Mouse (Mus musculus) limb, embryonic 11.5 days (tissue): ENCODE data around the gene Birc3. TPM values are rescaled to one million over a fixed set of nuclear protein-coding genes. Genes with fewer than 3 reads are reported as not detected.
A peak's percentile ranks its signal among the peaks of the same experiment; 100 is the strongest.
"Not testable (repeated sequence)": the region's sequence is repeated elsewhere in the genome, so short reads cannot be mapped to it uniquely, and the experiment has no call there.

Source experiments
- ATAC-seq: fragments of 200-750 bp; cut with Nextera tagmentation; 2 replicates; pipeline ENCODE4 v1.8.0; 2017; ENCODE audit warnings: low read depth; ENCODE audit not compliant: insufficient number of reproducible peaks, low FRiP score, low TSS enrichment
- DNase-seq: peaks from one replicate; pipeline ENCODE4 v3.0.0-alpha.2; 2015; ENCODE audit warnings: low spot score
- H3K27ac ChIP-seq: fragments of 300-500 bp; sonication (generic); replicated peaks from 2 replicates; pipeline ENCODE4 v1.5.1; 2014; ENCODE audit warnings: low read depth, mild to moderate bottlenecking, low read length
- H3K27me3 ChIP-seq: fragments of 300-500 bp; sonication (generic); 2 replicates; pipeline ENCODE4 v1.6.1; 2014; ENCODE audit warnings: mild to moderate bottlenecking, low read length, mixed read lengths; ENCODE audit not compliant: control insufficient read depth, insufficient read depth
- H3K36me3 ChIP-seq: fragments of 300-500 bp; sonication (generic); 2 replicates; pipeline ENCODE4 v1.6.1; 2014; ENCODE audit warnings: mild to moderate bottlenecking, low read length, moderate library complexity, mixed read lengths; ENCODE audit not compliant: control insufficient read depth, insufficient read depth
- H3K4me1 ChIP-seq: fragments of 300-500 bp; sonication (generic); 2 replicates; pipeline ENCODE4 v1.6.1; 2014; ENCODE audit warnings: low read length, mixed read lengths; ENCODE audit not compliant: control insufficient read depth, insufficient read depth
- H3K4me2 ChIP-seq: fragments of 300-500 bp; sonication (generic); 2 replicates; pipeline ENCODE4 v1.6.1; 2014; ENCODE audit warnings: low read depth, mild to moderate bottlenecking, moderate library complexity; ENCODE audit not compliant: severe bottlenecking
- H3K4me3 ChIP-seq: fragments of 300-500 bp; sonication (generic); 2 replicates; pipeline ENCODE4 v1.5.1; 2014; ENCODE audit warnings: low read depth, low read length
- H3K9ac ChIP-seq: fragments of 300-500 bp; sonication (generic); 2 replicates; pipeline ENCODE4 v1.6.1; 2014; ENCODE audit warnings: mild to moderate bottlenecking, low read length
- H3K9me3 ChIP-seq: fragments of 300-500 bp; sonication (generic); 2 replicates; pipeline ENCODE4 v1.6.1; 2016; ENCODE audit warnings: low read length; ENCODE audit not compliant: control insufficient read depth
- WGBS: fragments of 180-500 bp; shearing (Covaris S2); extraction: QIAGEN DNeasy Blood & Tissue Kit; methylation state at CpG from one replicate; pipeline ENCODE4 v1.1.7; 2014; 5-methylcytosine and 5-hydroxymethylcytosine counted together
- polyA plus RNA-seq: library from polyadenylated mRNA; unstranded; fragments of >200 nt; fragmentation: Nextera tagmentation; extraction: Ambion mirVana; gene quantifications from 2 replicates; pipeline ENCODE4 v1.2.1, GENCODE M21; 2014

The Birc3 gene
- polyA plus RNA-seq, 1 experiment from 2014 or later = 5.9 TPM

DNA sequence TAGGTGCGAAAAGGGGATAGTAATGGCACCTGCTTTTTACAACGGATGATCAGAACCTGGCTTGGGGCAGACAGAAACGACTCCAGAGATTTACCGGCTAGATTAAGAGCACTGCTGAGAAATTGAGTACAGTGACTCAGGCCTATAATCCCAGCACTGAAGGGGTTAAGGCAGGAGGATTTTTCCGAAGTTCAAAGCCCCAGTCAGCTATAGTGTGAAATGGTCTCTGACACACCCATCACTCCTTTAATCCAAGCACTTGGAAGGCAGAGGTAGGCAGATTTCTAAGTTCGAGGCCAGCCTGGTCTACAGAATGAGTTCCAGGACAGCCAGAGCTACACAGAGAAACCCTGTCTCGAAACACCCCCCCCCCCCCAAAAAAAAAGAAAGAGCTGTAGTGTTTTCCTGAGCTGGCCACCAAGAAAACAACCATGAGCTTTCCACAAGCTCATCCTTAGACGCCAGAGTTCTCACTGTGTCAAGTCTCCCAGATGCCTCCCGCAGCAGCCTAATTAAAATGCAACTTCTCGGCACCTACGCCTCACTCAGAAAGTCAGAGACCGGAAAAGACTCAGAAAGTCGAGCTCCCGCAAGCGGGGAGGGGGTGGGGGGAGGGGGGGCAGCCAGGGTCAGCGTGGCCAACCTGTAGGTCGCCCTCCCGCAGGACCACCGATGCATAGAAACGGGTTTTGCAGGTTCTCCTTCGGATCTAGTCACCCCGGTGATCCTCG is 777 bp downstream of the Birc3 start:
- DNase-seq (no peak), ATAC-seq (peak; percentile 66)
- H3K27me3 ChIP-seq = no peaks in the 10 kb centered on the region
- peak overlapping the region; percentile 48 for H3K4me3 ChIP-seq
- H3K36me3 ChIP-seq = no peaks in the 10 kb centered on the region
- peak overlapping the region; percentile 84 for H3K4me2 ChIP-seq
- H3K4me1 ChIP-seq = peaks cover 3% of the 10 kb centered on the region; the same call in 1 of the 2 replicates
- WGBS = 14% methylated on average over 23 of the region's 23 CpGs
- H3K9ac ChIP-seq = peak overlapping the region; percentile 79
- H3K27ac ChIP-seq = peak overlapping the region; percentile 80
- no peaks in the 10 kb centered on the region; the same call in 1 of the 2 replicates for H3K9me3 ChIP-seq

DNA sequence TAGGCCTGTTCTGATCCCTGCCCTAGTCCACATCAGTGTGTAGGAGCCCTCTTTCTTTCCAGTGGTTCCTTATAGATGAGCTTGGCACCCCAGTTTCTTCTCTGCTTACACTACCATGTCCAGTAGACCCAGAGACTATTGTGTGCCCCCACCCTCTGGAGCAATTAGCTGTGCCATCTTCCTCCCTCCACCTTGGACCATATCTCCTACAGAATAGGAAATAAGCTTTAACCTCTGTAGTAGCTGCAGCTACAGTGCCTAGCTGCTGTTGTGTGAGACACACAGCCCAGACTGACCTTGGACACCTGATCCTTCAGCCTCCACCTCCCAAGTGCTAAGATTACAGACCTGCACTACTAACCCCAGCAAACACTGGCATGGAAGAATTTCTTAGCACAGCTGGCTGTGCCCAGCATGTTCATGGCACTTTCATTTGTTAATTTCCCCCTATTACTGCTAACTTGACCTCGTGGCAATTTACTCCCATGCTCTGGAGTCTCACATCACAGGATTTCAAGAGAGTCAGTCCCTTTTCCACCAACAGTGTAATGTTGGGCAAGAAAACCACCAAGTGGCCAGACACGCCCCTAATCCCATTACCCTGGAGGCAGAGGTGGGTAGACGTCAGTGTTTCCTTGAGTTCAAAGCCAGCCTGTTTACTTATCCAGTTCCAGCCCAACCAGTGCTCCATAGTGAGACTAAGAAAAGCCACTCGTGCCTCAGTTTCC is 1.5 kb downstream of the Birc3 start:
- 46% methylated on average over 4 of the region's 4 CpGs for WGBS
- no peak; the same call in 1 of the 2 replicates for ATAC-seq
- Histone ChIP-seq H3K9ac (no peak overlapping the region), H3K27ac (no peak overlapping the region), H3K9me3 (no peaks in the 10 kb centered on the region; the same call in 1 of the 2 replicates), H3K4me1 (peaks cover 3% of the 10 kb centered on the region; the same call in 1 of the 2 replicates), H3K4me3 (no peak overlapping the region), H3K27me3 (no peaks in the 10 kb centered on the region), H3K36me3 (no peaks in the 10 kb centered on the region), H3K4me2 (no peak overlapping the region; the same call in 1 of the 2 replicates)
- no peak for DNase-seq

DNA sequence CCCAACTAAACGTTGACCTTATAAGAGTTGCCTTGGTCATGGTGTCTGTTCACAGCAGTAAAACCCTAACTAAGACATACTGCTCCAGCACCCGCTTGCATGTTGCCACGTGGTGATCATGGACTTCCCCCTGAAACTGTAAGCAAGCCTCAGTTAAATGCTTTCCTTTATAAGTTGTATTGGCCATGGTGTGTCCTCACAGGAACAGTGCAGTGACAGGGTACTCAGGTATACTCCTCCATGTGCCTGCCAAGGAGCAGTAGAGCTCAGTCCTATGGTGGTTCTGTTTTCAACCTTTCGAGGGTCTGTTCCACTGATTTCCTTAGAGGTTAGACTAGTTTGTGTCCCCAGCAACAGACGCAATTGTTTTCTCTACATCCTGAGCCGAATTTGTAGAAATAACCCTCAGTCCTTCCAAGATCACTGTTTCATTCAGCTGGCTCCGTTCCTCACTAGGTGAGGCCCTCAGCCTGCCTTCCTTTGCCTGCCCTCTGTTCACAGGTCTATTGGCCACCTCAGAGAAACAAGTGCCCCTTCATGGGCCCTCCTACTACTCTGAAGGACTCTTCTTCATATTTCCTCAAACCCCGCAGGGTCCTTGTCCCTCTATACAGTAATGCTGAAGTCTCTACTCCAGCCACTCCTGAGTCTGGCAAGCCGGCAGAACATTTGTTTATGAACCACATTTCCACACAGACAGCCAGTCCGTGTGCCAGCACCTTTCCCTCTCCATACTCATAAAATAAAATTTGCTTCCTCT is 2.2 kb downstream of the Birc3 start:
- H3K27ac ChIP-seq = no peak overlapping the region
- no peaks in the 10 kb centered on the region for H3K27me3 ChIP-seq
- no peak overlapping the region for H3K4me2 ChIP-seq
- DNase-seq (no peak), ATAC-seq (no peak)
- H3K4me1 ChIP-seq = peaks cover 3% of the 10 kb centered on the region; the same call in 1 of the 2 replicates
- H3K4me3 ChIP-seq = no peak overlapping the region
- no peak overlapping the region for H3K9ac ChIP-seq
- WGBS = 86% methylated on average over 10 of the region's 10 CpGs
- no peaks in the 10 kb centered on the region for H3K36me3 ChIP-seq
- H3K9me3 ChIP-seq = no peaks in the 10 kb centered on the region; the same call in 1 of the 2 replicates

DNA sequence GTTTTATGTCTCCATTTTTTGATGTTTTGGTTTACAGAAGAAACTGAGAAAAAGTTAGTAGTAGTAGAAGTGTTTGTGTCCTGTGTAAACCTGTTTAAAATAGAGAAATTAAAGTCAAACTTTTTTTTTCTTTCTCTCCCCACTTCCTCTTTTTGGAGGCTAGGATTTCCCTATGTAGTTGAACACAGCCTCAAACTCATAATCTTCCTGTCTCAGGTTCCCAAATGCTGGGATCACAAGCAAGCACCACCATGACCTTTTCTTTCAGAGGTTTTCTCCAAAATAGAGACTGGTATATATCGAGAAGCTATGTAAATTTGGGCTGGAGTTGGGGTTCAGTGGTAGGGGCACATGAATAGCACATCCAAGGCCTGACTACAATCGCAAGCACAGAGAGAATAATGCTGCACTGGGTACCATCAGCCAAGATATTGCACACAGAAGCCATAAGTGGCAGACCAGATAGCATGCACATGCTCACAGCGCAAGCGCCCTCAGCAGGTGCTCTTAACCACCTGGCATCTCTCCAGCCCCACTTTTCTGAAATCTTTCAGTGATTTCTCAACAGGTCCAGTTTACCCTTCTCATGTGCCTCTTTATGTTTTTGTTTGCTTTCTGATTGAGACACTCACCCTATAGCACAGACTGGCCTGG is 4.0 kb downstream of the Birc3 start:
- WGBS = 95% methylated on average over 4 of the region's 4 CpGs

DNA sequence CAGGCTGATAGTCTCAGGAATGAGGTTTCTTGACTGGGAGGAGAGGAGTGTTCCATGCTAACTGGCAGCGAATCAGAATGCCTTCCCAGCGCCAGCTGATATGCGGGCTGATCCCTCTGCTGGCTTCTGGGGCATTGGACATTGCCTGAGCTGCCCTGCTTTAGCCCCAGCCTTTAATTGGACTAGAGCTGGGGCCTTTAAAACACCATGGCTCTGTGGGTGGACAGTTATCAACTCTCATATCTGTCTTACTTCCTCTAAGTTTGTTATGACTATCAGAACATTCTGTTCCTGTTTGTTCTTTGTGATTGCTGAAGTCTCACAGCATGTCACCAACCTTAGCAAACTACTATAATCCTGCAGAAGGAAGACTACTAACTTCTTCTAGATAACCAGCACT is 5.0 kb downstream of the Birc3 start:
- no peaks in the 10 kb centered on the region for H3K36me3 ChIP-seq
- no peak overlapping the region for H3K4me2 ChIP-seq
- no peak for ATAC-seq
- H3K9ac ChIP-seq = no peak overlapping the region
- DNase-seq = no peak
- no peaks in the 10 kb centered on the region for H3K27me3 ChIP-seq
- 90% methylated on average over 3 of the region's 3 CpGs for WGBS
- peaks cover 3% of the 10 kb centered on the region; the same call in 1 of the 2 replicates for H3K4me1 ChIP-seq
- H3K9me3 ChIP-seq = no peaks in the 10 kb centered on the region
- H3K4me3 ChIP-seq = no peak overlapping the region
- H3K27ac ChIP-seq = no peak overlapping the region

More for the DNA sequence above, 4.0 kb downstream of the Birc3 start:
- H3K4me1 ChIP-seq = peaks cover 3% of the 10 kb centered on the region; the same call in 1 of the 2 replicates
- ATAC-seq (no peak), DNase-seq (no peak)
- H3K36me3 ChIP-seq = no peaks in the 10 kb centered on the region
- H3K9me3 ChIP-seq = no peaks in the 10 kb centered on the region; the same call in 1 of the 2 replicates
- H3K27me3 ChIP-seq = no peaks in the 10 kb centered on the region
- H3K4me3 ChIP-seq = no peak overlapping the region
- H3K4me2 ChIP-seq = no peak overlapping the region
- H3K9ac ChIP-seq = no peak overlapping the region
- no peak overlapping the region for H3K27ac ChIP-seq

DNA sequence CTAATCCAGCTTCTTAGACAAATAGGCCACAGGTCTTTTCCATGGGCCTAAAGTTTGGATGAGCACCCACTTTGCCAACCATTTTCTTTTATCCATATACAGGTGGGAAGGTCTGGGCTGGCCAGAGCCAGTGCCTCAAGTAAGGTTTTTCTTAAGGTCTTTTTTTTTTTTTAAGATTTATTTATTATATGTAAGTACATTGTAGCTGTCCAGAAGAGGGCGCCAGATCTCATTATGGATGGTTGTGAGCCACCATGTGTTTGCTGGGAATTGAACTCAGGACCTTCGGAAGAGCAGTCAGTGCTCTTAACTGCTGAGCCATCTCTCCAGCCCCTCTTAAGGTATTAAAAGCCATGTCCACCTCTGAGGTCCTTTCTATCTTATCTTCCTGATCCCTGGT is 6.0 kb downstream of the Birc3 start:
- not testable (repeated sequence) for ATAC-seq, H3K9me3 ChIP-seq, H3K9ac ChIP-seq, H3K4me1 ChIP-seq, DNase-seq, H3K27me3 ChIP-seq, H3K4me3 ChIP-seq, H3K27ac ChIP-seq, H3K4me2 ChIP-seq, H3K36me3 ChIP-seq
- 83% methylated on average over 2 of the region's 2 CpGs for WGBS

DNA sequence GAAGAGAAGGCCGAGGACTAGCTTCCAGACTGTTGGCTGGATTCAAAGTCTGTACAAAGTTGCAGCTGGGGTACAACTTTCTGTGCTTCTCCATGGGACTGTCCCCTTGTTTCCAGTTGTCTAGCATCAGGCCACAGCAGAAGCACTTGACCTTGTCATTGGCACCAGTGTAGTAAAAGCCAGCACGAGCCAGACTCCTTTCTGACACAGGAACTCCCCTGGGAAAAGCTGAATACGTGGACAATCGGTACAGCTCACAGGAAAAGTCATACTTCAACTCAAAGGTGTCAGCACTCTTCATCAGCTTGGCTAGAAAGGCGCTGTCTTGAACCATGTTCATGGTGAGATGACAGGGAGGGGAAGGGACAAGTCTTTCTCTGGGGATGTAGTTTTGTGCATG is 12.0 kb downstream of the Birc3 start:
- ATAC-seq (no peak), DNase-seq (no peak)
- WGBS = 88% methylated on average over 5 of the region's 5 CpGs
- Histone ChIP-seq H3K27ac (no peak overlapping the region), H3K27me3 (no peaks in the 10 kb centered on the region), H3K4me2 (no peak overlapping the region), H3K36me3 (no peaks in the 10 kb centered on the region), H3K4me3 (no peak overlapping the region), H3K9me3 (no peaks in the 10 kb centered on the region; the same call in 1 of the 2 replicates), H3K4me1 (no peaks in the 10 kb centered on the region), H3K9ac (no peak overlapping the region)

DNA sequence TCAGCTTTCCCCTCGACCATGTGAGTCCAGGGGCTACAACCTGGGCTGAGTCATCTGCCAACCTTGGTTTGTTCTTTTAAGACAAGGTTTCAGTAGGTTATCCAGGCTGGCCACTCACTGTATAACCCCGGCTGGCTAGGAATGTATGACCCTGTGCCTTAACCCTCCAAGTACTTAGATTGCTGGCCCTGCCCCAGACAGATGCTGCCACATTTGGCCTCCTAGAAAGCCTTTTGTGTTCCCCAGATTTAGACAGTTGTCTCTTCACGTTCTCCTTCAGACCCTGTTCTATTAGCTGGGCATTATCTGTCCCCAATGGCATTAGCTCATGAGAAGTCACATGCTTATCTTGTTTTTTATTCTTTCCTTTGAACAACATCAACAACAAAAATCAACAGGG is 17.1 kb downstream of the Birc3 start:
- no peaks in the 10 kb centered on the region; the same call in 1 of the 2 replicates for H3K9me3 ChIP-seq
- ATAC-seq (no peak), DNase-seq (no peak)
- H3K36me3 ChIP-seq = no peaks in the 10 kb centered on the region
- no peak overlapping the region for H3K4me3 ChIP-seq
- no peak overlapping the region for H3K27ac ChIP-seq
- no peak overlapping the region for H3K9ac ChIP-seq
- WGBS = 75% methylated on average over 3 of the region's 3 CpGs
- no peaks in the 10 kb centered on the region for H3K27me3 ChIP-seq
- no peaks in the 10 kb centered on the region for H3K4me1 ChIP-seq
- H3K4me2 ChIP-seq = no peak overlapping the region
